Mouse (Mus musculus) hindbrain, embryonic 16.5 days (tissue): Measurements from ENCODE around the gene Hmox1. TPM values are rescaled to one million over a fixed set of nuclear protein-coding genes. Genes with fewer than 3 reads are reported as not detected.
A peak's percentile ranks its signal among the peaks of the same experiment; 100 is the strongest.

Experiments used
- ATAC-seq: fragments of 200-750 bp; cut with Nextera tagmentation; 2 replicates; pipeline ENCODE4 v1.8.0; 2017; ENCODE audit warnings: moderate TSS enrichment, moderate library complexity
- H3K27ac ChIP-seq: fragments of 300-500 bp; sonication (generic); 2 replicates; pipeline ENCODE4 v1.5.1; 2014; ENCODE audit warnings: low read depth, mild to moderate bottlenecking, control low read depth, low read length, moderate library complexity
- H3K27me3 ChIP-seq: fragments of 300-500 bp; sonication (generic); replicated peaks from 2 replicates; pipeline ENCODE4 v1.6.1; 2014; ENCODE audit warnings: low read length; ENCODE audit not compliant: control insufficient read depth, insufficient read depth
- H3K36me3 ChIP-seq: fragments of 300-500 bp; sonication (generic); 2 replicates; pipeline ENCODE4 v1.6.1; 2014; ENCODE audit warnings: mild to moderate bottlenecking, low read length, moderate library complexity, mixed read lengths; ENCODE audit not compliant: control insufficient read depth, insufficient read depth
- H3K4me1 ChIP-seq: fragments of 300-500 bp; sonication (generic); 2 replicates; pipeline ENCODE4 v1.6.1; 2014; ENCODE audit warnings: low read depth, low read length; ENCODE audit not compliant: control insufficient read depth, insufficient read depth
- H3K4me2 ChIP-seq: fragments of 300-500 bp; sonication (generic); 2 replicates; pipeline ENCODE4 v1.6.1; 2014; ENCODE audit warnings: mild to moderate bottlenecking, low read length, control low read depth, moderate library complexity
- H3K4me3 ChIP-seq: fragments of 300-500 bp; sonication (generic); 2 replicates; pipeline ENCODE4 v1.5.1; 2014; ENCODE audit warnings: mild to moderate bottlenecking, low read length, control low read depth, moderate library complexity
- H3K9ac ChIP-seq: fragments of 300-500 bp; sonication (generic); 2 replicates; pipeline ENCODE4 v1.6.1; 2014; ENCODE audit warnings: low read depth, mild to moderate bottlenecking, control low read depth, low read length, moderate library complexity
- H3K9me3 ChIP-seq: fragments of 300-500 bp; sonication (generic); 2 replicates; pipeline ENCODE4 v1.6.1; 2014; ENCODE audit warnings: mild to moderate bottlenecking, low read length, moderate library complexity; ENCODE audit not compliant: control insufficient read depth
- WGBS: fragments of 180-500 bp; shearing (Covaris S2); extraction: QIAGEN DNeasy Blood & Tissue Kit; methylation state at CpG from one replicate; pipeline ENCODE4 v1.1.7; 2014; 5-methylcytosine and 5-hydroxymethylcytosine counted together
- polyA plus RNA-seq: library from polyadenylated mRNA; unstranded; fragments of >200 nt; fragmentation: Nextera tagmentation; extraction: Ambion mirVana; gene quantifications from 2 replicates; pipeline ENCODE4 v1.2.1, GENCODE M21; 2015

The Hmox1 gene
- polyA plus RNA-seq, 1 experiment from 2014 or later: 15.8 TPM

DNA sequence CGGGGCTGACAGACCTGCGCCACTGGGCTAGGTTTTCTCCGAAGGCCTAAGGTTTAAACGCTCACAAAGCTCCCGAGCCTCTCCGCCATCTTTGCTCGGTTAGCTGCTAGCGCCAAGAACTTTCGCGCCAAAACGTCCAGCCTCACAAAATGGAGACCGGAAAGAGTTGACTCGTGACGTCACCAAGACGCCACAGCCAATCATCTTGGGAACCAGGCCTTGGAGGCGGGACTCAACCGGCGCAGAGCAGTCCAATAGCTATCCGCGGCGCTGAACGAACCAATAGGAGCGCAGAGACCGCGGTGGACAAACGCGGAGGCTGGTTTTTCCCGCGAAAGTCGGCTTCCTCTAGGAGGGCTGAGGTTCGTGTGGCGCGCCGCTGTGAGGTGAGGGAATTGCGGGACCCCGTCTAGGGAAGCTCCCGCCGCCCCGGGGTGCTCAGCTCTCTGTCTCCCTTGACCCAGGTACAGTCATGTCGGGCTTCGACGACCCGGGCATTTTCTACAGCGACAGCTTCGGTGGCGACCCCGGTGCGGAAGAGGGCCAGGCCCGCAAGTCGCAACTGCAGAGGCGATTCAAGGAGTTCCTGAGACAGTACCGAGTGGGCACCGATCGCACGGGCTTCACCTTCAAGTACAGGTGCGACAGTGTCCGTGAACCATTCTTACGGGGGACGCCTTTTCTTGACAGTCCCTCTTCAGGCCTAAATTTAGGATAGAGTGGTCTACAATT lies 16.0 kb downstream of the Hmox1 start, which contains the start of gene Mcm5:
TSS of gene Mcm5 (plus strand) at position 334 of the 732 bp plus-strand sequence.
- under 1% methylated on average over 59 of the region's 59 CpGs for WGBS
- ATAC-seq: peak; percentile 99
- Histone ChIP-seq H3K9ac (peak within 1 kb of the TSS; percentile 70), H3K27ac (peak within 1 kb of the TSS; percentile 81), H3K4me3 (peak within 1 kb of the TSS; percentile 77), H3K27me3 (no peaks in the 10 kb centered on the region), H3K4me1 (peaks cover 12% of the 10 kb centered on the region), H3K36me3 (peaks cover 4% of the 10 kb centered on the region; the same call in 1 of the 2 replicates), H3K4me2 (peak within 1 kb of the TSS; percentile 93), H3K9me3 (no peaks in the 10 kb centered on the region)

DNA sequence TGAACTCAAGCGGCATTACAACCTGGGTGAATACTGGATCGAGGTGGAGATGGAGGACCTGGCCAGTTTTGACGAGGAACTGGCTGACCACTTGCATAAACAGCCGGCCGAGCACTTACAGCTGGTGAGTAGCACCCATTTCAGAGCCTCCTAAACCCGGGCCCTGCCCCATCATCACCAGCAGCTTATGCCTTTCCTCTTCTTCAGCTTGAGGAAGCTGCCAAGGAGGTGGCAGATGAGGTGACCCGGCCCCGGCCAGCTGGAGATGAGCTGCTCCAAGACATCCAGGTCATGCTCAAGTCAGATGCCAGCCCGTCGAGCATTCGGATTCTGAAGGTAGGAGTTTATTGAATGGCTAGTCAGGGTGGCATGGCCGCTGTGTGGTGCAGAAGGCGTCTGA lies 16.7 kb downstream of the Hmox1 start:
- Histone ChIP-seq H3K4me1 (peaks cover 12% of the 10 kb centered on the region), H3K36me3 (peaks cover 4% of the 10 kb centered on the region; the same call in 1 of the 2 replicates), H3K4me2 (peak overlapping the region; percentile 93), H3K9me3 (no peaks in the 10 kb centered on the region), H3K27ac (no peak overlapping the region), H3K27me3 (no peaks in the 10 kb centered on the region), H3K9ac (peak overlapping the region; percentile 66), H3K4me3 (peak overlapping the region; percentile 77)
- 17% methylated on average over 13 of the region's 13 CpGs for WGBS
- no peak for ATAC-seq

DNA sequence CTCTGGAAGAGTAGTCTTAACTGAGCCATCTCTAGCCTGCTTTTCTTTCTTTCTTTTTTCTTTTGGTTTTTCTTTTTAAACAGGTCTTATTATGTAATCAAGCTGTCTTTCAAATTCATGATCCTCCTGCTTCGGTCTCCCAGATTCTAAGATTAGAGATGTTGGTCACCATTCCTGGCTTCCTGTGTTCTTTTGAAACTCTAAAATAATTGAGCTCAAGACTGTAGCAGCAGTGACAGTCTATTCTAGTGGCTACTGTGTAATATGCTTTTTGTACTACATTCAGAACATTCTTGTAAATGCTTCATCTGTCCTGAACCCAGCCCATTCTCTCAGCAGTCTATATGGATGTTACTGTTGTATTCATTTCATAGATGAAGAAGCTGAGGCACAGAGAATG lies 25.1 kb downstream of the Hmox1 start:
- Histone ChIP-seq H3K4me3 (no peak overlapping the region), H3K27me3 (no peaks in the 10 kb centered on the region), H3K4me1 (no peaks in the 10 kb centered on the region), H3K4me2 (no peak overlapping the region), H3K36me3 (peaks cover 6% of the 10 kb centered on the region; the same call in 1 of the 2 replicates), H3K27ac (no peak overlapping the region), H3K9ac (no peak overlapping the region), H3K9me3 (no peaks in the 10 kb centered on the region)
- no peak for ATAC-seq
- WGBS: 97% methylated on average over 1 of the region's 1 CpGs

DNA sequence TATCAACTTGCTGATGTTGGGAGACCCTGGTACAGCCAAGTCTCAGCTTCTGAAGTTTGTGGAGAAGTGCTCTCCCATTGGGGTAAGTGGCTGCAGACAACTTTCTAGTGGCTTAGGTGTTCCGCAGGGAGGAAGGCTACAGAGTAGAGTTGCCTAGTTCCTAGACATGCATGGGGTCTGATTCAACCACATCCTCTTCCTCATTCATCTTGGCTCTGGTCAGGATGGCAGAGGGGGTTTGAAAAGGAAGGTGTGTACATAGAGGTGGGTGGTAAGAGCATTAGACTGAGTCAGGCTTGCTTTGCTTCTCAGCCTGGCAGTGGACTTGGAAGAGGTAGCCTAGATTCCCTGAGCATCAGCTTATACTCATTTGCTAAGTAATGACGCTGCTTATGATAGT lies 25.9 kb downstream of the Hmox1 start:
- Histone ChIP-seq H3K27ac (no peak overlapping the region), H3K4me1 (no peaks in the 10 kb centered on the region), H3K9ac (no peak overlapping the region), H3K4me3 (no peak overlapping the region), H3K4me2 (no peak overlapping the region), H3K27me3 (no peaks in the 10 kb centered on the region), H3K36me3 (peaks cover 6% of the 10 kb centered on the region; the same call in 1 of the 2 replicates), H3K9me3 (no peaks in the 10 kb centered on the region)
- whole genome bisulfite sequencing: 95% methylated on average over 2 of the region's 2 CpGs
- ATAC-seq: no peak

DNA sequence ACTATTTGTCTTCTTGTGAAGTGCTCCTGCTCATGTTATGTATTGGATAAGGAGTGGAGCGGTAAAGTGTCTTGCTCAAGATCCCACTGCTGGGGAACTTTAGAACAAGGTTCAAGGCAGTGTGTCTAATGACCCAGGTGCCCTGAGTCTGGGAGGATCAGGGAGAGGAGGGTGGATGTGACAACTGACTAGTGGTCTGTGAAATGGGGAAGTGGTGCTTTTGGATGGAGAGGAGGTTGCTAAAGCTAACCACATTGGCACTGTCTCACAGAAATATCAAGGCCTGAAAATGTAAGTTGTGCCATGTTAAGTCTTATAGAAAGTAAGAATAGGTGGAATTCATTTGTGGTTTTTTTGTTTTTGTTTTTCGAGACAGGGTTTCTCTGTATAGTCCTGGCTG lies 26.3 kb downstream of the Hmox1 start:
- Histone ChIP-seq H3K27ac (no peak overlapping the region), H3K9me3 (no peaks in the 10 kb centered on the region), H3K27me3 (no peaks in the 10 kb centered on the region), H3K4me3 (no peak overlapping the region), H3K9ac (no peak overlapping the region), H3K4me2 (no peak overlapping the region), H3K4me1 (no peaks in the 10 kb centered on the region), H3K36me3 (peaks cover 6% of the 10 kb centered on the region; the same call in 1 of the 2 replicates)
- WGBS: 97% methylated on average over 2 of the region's 2 CpGs
- no peak for ATAC-seq

DNA sequence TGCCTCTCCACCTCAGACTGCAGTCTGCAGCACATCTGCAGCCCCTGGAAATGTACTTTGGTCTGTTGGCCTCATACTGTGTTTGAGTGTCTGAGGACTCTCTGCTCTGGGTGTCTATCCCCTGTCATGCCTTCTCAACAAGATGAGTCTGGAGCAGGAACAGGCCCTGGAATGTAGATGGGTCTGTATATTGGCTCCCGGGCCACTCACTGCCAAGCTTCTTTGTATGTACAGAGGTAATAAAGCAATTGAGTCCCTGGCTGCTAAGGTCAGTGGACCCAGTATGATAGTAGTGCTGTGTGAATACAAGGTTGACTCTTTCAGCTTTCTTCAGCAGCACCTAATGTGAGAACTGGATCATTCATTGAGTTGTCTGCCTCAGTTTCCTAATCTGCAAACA lies 34.0 kb downstream of the Hmox1 start:
- H3K27me3 ChIP-seq: no peaks in the 10 kb centered on the region
- H3K4me2 ChIP-seq: no peak overlapping the region
- no peak overlapping the region for H3K27ac ChIP-seq
- H3K36me3 ChIP-seq: peaks cover 10% of the 10 kb centered on the region; the same call in 1 of the 2 replicates
- 88% methylated on average over 1 of the region's 1 CpGs for WGBS
- ATAC-seq: no peak
- H3K4me3 ChIP-seq: no peak overlapping the region
- H3K4me1 ChIP-seq: no peaks in the 10 kb centered on the region
- no peak overlapping the region for H3K9ac ChIP-seq
- H3K9me3 ChIP-seq: no peaks in the 10 kb centered on the region

DNA sequence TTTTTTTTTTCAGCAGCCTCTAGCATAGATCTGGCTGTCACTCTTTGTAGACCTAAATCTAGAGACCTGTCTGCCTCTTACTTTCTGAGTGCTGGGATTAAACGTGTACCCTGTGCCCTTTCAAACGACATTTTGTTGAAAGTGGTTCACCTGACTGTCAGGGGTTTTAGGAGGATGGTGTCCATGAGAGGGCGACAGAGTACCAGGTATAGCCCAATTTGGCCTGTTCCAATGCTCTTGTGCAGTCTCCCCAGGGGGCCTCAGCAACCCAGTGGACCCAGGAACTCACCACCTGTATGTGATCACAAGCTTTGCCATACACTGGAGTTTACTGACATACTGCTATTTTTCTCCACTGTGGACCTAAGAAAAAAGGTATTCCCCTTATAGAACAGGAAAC lies 39.1 kb downstream of the Hmox1 start:
- Histone ChIP-seq H3K4me3 (no peak overlapping the region), H3K36me3 (no peaks in the 10 kb centered on the region; the same call in 1 of the 2 replicates)
- no peak for ATAC-seq

DNA sequence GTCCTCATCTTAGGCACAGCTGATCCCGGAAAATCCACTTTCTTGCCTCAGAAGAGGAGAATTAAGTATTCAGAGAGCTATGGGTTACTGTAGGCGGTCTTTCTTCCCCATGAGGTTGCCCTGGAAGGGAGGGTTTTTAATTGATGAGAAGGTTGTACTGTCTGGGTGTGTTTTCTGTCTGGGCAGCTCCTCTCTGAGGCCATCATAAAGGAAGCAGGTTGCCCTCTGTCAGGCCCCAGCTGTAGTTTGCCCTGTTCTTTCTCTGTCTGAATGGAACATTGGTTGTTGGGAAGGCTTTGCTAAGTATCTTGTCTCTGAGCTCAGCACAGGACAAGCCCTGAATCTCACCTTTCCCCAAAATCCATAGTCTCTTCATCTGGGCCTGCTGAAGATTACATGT lies 40.0 kb downstream of the Hmox1 start:
- no peaks in the 10 kb centered on the region for H3K27me3 ChIP-seq
- no peak for ATAC-seq
- 67% methylated on average over 2 of the region's 2 CpGs for WGBS

More for the DNA sequence above, 39.1 kb downstream of the Hmox1 start:
- WGBS: 16% methylated on average over 3 of the region's 3 CpGs
- no peaks in the 10 kb centered on the region for H3K27me3 ChIP-seq
- H3K9ac ChIP-seq: no peak overlapping the region
- peaks cover 10% of the 10 kb centered on the region for H3K4me1 ChIP-seq
- no peaks in the 10 kb centered on the region for H3K9me3 ChIP-seq
- H3K4me2 ChIP-seq: no peak overlapping the region
- no peak overlapping the region for H3K27ac ChIP-seq

DNA sequence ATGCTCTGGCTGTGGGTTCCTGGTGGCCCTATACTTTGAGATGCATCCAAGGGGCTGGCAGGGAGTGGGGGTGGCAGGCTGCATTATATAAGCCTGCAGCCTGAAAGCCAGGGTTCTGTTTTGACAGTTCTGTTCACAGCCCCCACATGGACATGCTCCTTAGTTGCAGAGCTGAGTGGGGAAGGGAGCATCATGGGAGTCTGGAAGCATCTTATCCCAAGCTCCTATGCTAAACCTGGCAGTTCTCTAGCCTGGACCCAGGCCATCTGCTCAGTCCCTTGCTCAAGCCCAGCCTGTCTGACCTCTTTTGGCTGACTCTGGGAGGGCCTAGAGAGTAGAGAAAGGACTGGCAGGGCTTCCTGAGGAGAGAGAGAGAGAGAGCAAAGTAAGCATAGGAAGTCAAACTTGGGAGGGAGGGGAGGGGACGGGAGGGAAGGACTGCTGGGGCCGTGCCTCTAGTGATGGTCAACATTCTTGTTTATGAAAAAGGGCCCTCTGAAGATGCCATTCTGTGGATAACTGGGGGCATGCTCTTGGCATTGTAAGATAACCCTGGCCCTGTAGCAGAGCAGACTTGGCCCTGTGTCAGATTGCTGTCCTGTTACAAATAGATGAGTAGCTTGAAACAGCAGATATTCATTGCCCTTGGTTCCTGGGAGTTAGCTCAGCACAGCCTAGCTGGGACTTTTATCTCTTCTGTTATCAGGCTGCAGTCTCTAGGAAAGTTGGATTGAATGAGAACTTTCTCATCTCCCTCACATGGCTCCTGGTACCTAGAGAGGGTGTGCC lies 41.4 kb downstream of the Hmox1 start:
- H3K27me3 ChIP-seq: no peaks in the 10 kb centered on the region
- H3K9me3 ChIP-seq: no peaks in the 10 kb centered on the region
- H3K4me1 ChIP-seq: peaks cover 10% of the 10 kb centered on the region
- no peak overlapping the region for H3K9ac ChIP-seq
- H3K27ac ChIP-seq: no peak overlapping the region
- H3K4me3 ChIP-seq: no peak overlapping the region
- no peaks in the 10 kb centered on the region for H3K36me3 ChIP-seq
- no peak overlapping the region for H3K4me2 ChIP-seq
- ATAC-seq: peak; percentile 81
- WGBS: 34% methylated on average over 2 of the region's 2 CpGs

More for the DNA sequence above, 40.0 kb downstream of the Hmox1 start:
- Histone ChIP-seq H3K4me2 (no peak overlapping the region), H3K27ac (no peak overlapping the region), H3K4me1 (peaks cover 10% of the 10 kb centered on the region), H3K4me3 (no peak overlapping the region), H3K9ac (no peak overlapping the region), H3K9me3 (no peaks in the 10 kb centered on the region), H3K36me3 (no peaks in the 10 kb centered on the region)
